Mouse (Mus musculus) G1E (cell line): Measurements from ENCODE around the gene Tex9. TPM values are rescaled to one million over a fixed set of nuclear protein-coding genes. Genes with fewer than 3 reads are reported as not detected.
A peak's percentile ranks its signal among the peaks of the same experiment; 100 is the strongest.

Experiments
- ATAC-seq: 2 replicates; pipeline ENCODE4 v1.8.0; 2016; ENCODE audit warnings: mild to moderate bottlenecking; ENCODE audit not compliant: insufficient number of reproducible peaks, poor library complexity, low FRiP score, severe bottlenecking; ENCODE audit errors: extremely low read depth
- DNase-seq: peaks from one replicate; pipeline ENCODE4 v3.0.0; 2012; ENCODE audit warnings: low spot score
- H3K27me3 ChIP-seq: 2 replicates; pipeline ENCODE4 v1.6.1; 2012; ENCODE audit warnings: mild to moderate bottlenecking, low read length, inconsistent platforms; ENCODE audit not compliant: insufficient read depth
- H3K36me3 ChIP-seq: replicated peaks from 2 replicates; pipeline ENCODE3; 2012; ENCODE audit warnings: mild to moderate bottlenecking, inconsistent platforms
- H3K4me1 ChIP-seq: 2 replicates; pipeline ENCODE4 v1.6.1; 2012; ENCODE audit warnings: low read depth, low read length, inconsistent platforms, mixed read lengths; ENCODE audit not compliant: insufficient read depth
- H3K4me3 ChIP-seq: 2 replicates; pipeline ENCODE4 v1.5.1; 2012; ENCODE audit warnings: low read depth, mild to moderate bottlenecking, inconsistent platforms, low read length, moderate library complexity, mixed read lengths
- H3K9me3 ChIP-seq: replicated peaks from 2 replicates; pipeline ENCODE4 v1.6.1; 2012; ENCODE audit warnings: inconsistent platforms
- CTCF ChIP-seq: IDR thresholded peaks from 2 replicates; pipeline ENCODE4 v1.5.1; 2012; ENCODE audit warnings: low read depth, low read length, inconsistent platforms, mixed read lengths
- GATA1 ChIP-seq: IDR thresholded peaks from 2 replicates; pipeline ENCODE4 v1.6.1; 2012; ENCODE audit warnings: borderline replicate concordance, low read length, inconsistent platforms, mixed read lengths
- GATA2 ChIP-seq: IDR thresholded peaks from 2 replicates; pipeline ENCODE4 v1.6.1; 2012; ENCODE audit warnings: low read depth, low read length, inconsistent platforms, borderline replicate concordance
- POLR2AphosphoS5 ChIP-seq: IDR thresholded peaks from 2 replicates; pipeline ENCODE4 v1.6.1; 2012; ENCODE audit warnings: low read depth, low read length, inconsistent platforms; ENCODE audit not compliant: insufficient replicate concordance
- TAL1 ChIP-seq: conservative IDR thresholded peaks from 2 replicates; pipeline ENCODE4 v1.6.1; 2012; ENCODE audit warnings: low read depth, low read length, inconsistent platforms, mixed read lengths
- polyA plus RNA-seq: library from polyadenylated mRNA; stranded (reverse); fragments of >175 nt; gene quantifications from 2 replicates; pipeline ENCODE4 v1.2.3, GENCODE M21; 2012
- total RNA-seq, 2 experiments: library from RNA; stranded (forward) in 1 of 2; stranded (reverse) in 1 of 2; fragments of 200-1000 nt in 1 of 2; fragments of >200 nt in 1 of 2; fragmentation: Nextera tagmentation in 1 of 2; gene quantifications; 2 replicates each; pipeline ENCODE4 v1.2.3; 2014 to 2017

Tex9 gene
- total and polyA plus RNA-seq, 3 experiments, result 31.0 to 164 (median 124) TPM

- no peak for TF ChIP-seq TAL1
- no peak for TF ChIP-seq GATA2
- TF ChIP-seq POLR2AphosphoS5, result no peak
- TF ChIP-seq GATA1, result no peak
- no peak for TF ChIP-seq CTCF
- H3K4me3 ChIP-seq, result no peak overlapping the region; the same call in 1 of the 2 replicates
- peaks cover 81% of the 10 kb centered on the region for H3K4me1 ChIP-seq
- H3K27me3 ChIP-seq, result no peaks in the 10 kb centered on the region
- DNase-seq (no peak), ATAC-seq (no peak)
- H3K9me3 ChIP-seq, result no peaks in the 10 kb centered on the region
- peaks cover 99% of the 10 kb centered on the region for H3K36me3 ChIP-seq
Measured at GRCm38 (mm10) chr9:72449367-72449766, 42.6 kb downstream of the Tex9 start.

DNA sequence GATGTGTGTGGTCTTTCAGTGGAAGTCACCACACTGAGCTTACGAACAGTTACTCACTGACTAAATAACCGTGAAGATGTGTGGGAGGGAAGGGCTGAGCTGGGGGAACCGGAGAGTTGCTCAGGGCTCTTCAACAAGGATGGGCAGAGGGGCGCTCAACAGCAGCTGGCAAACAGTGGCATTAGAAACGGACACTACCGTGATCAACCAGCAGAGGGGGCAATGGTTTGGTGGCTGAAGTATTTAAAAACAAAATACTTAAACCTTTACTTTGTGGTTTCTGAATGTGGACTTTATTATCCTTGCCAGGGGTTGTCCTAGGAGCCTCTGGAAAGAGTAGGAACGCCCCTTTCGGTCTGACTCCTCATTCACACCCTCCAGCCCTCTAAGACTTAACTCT is 44.0 kb downstream of the Tex9 start:
- peak; percentile 30 for DNase-seq
- Histone ChIP-seq H3K27me3 (no peaks in the 10 kb centered on the region), H3K36me3 (peaks cover 98% of the 10 kb centered on the region), H3K4me3 (no peak overlapping the region; the same call in 1 of the 2 replicates), H3K9me3 (no peaks in the 10 kb centered on the region), H3K4me1 (peaks cover 83% of the 10 kb centered on the region)
- TF ChIP-seq CTCF (peak; percentile 69), POLR2AphosphoS5 (no peak)
- ATAC-seq, result no peak

DNA sequence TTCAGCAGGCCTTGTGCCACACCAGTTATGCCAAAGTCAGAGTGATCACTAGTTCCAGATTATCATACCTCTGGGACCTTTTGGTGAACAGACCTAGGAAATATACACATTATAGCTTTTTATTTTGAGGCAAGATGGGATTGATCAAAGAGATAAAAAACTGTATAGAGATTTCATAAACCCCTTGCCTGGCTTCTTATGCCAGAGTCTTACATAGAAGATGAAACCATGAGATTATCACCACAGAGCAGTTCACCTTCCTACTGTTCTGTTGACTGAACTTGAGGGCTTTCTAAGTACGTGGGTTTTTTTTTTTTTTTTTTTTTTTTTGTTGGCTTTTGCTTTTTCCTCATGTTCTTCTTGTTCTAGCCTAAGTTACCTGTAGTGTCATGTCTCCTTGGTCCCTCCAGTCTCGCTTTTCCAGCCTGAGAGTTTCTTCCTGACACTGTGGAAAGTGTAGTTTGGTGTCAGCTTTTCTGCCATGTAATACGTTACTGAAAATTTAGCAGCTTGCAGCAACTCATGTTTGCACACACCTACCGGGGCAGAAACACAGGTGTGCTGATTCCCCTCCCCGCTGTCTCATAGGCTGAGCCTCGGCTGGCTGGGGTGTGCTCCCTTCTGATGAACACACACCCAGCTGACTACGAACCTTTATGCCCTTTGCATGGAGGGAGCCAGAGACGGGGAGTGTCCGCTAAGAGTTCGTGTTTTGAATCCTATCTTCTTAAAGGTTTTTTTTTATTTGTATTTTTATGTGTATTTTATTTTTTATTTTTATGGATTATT is 49.9 kb downstream of the Tex9 start:
- Histone ChIP-seq H3K4me3 (peak overlapping the region; percentile 68), H3K36me3 (peaks cover 50% of the 10 kb centered on the region), H3K4me1 (peaks cover 70% of the 10 kb centered on the region), H3K27me3 (no peaks in the 10 kb centered on the region), H3K9me3 (no peaks in the 10 kb centered on the region)
- DNase-seq (no peak), ATAC-seq (no peak)
- no peak for TF ChIP-seq GATA2
- TF ChIP-seq GATA1, result no peak
- no peak for TF ChIP-seq CTCF

DNA sequence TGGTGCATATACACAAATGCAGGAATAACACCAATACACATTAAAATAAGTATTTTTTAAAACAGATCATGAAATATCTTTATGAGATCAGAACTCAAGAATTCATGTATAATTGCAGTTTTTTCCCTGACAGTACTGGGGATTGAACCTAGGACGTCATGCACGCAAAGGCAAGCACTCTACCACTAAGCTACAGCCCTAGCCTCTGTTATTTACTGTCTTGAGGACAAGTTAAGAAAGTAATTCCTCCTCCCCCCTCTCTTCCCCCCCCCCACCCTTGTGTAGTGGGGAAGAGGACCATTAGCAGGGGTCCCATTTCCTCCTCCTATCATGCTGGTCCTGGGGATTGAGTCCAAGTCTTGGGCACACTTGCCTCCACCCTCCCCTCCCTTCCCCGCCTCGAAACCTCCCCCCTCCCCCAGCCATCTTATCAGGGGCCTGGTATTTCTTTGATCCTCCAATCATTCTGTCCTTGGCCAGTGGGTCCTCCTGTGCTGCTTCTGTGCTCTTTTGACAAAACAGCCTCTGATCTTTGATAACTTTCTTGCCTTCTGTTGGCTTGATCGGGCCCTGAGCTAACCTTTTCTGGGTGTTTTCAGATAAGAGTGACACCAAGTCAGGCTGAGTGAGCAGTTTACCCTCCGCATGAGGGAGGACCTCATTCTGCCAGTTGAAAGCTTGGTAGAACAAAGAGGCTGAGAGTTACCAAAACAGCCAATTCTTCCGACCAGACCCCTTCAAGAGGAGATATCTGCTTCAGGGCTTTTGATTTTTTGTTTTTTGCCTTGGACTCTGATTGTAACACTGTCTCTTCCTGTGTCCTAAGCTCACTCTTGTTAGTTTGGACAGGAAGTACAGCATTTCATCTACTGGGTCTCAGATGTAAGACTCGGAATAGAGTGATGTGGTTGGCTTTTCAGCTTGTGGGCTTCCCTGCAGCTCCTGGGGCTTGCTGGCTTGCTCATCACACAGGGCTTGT is 50.8 kb downstream of the Tex9 start:
- Histone ChIP-seq H3K4me3 (peak overlapping the region; percentile 59; the same call in 1 of the 2 replicates), H3K9me3 (no peaks in the 10 kb centered on the region), H3K4me1 (peaks cover 67% of the 10 kb centered on the region), H3K36me3 (peaks cover 41% of the 10 kb centered on the region), H3K27me3 (no peaks in the 10 kb centered on the region)
- ATAC-seq (peak; percentile 64), DNase-seq (peak; percentile 58)
- TF ChIP-seq GATA2, result no peak
- TF ChIP-seq TAL1, result peak; percentile 52; the same call in 1 of the 2 replicates

DNA sequence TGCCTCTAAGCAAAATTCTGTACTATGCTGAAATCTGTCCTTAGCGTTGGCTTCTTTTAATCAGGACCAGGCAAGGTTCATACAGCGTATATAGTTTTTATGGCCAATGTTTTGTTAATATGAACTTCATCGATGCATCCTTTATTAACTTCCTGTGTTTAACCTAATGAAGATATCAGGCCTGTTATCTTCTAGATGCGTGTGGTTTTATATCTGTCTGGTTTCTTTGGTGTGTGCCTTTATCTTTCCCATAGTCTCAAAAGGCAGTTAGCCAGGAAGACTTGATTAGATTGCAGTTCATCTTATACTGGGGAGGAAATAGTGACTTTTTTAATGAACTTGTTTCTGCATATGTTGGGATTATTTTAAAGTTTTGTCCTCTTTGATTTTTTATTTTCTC is 51.7 kb downstream of the Tex9 start:
- H3K27me3 ChIP-seq, result no peaks in the 10 kb centered on the region
- peak; percentile 16; the same call in 1 of the 2 replicates for ATAC-seq
- H3K36me3 ChIP-seq, result peaks cover 33% of the 10 kb centered on the region
- H3K9me3 ChIP-seq, result no peaks in the 10 kb centered on the region
- peaks cover 65% of the 10 kb centered on the region for H3K4me1 ChIP-seq
- DNase-seq, result no peak
- H3K4me3 ChIP-seq, result peak overlapping the region; percentile 73
- no peak for TF ChIP-seq GATA1
- TF ChIP-seq POLR2AphosphoS5, result no peak
- TF ChIP-seq GATA2, result no peak
- TF ChIP-seq TAL1, result no peak
- no peak for TF ChIP-seq CTCF

GRCm38 (mm10) chr9:72438749-72439148 is 53.3 kb downstream of the Tex9 start:
- H3K4me1 ChIP-seq, result peaks cover 64% of the 10 kb centered on the region

More at GRCm38 (mm10) chr9:72438749-72439148, 53.3 kb downstream of the Tex9 start:
- TF ChIP-seq CTCF, result no peak
- TF ChIP-seq POLR2AphosphoS5, result no peak
- no peak for TF ChIP-seq TAL1
- TF ChIP-seq GATA2, result no peak
- no peak for TF ChIP-seq GATA1
- Histone ChIP-seq H3K9me3 (no peaks in the 10 kb centered on the region), H3K4me3 (peak overlapping the region; percentile 73), H3K27me3 (no peaks in the 10 kb centered on the region), H3K36me3 (peaks cover 18% of the 10 kb centered on the region)
- no peak for DNase-seq
- no peak for ATAC-seq
